Mouse (Mus musculus): ENCODE measurements around the gene Mpg. TPM values are rescaled to one million over a fixed set of nuclear protein-coding genes. Genes with fewer than 3 reads are reported as not detected.

Gene Mpg
- polyA plus RNA-seq, 1 experiment from 2014 or later: 42.2 TPM

DNA sequence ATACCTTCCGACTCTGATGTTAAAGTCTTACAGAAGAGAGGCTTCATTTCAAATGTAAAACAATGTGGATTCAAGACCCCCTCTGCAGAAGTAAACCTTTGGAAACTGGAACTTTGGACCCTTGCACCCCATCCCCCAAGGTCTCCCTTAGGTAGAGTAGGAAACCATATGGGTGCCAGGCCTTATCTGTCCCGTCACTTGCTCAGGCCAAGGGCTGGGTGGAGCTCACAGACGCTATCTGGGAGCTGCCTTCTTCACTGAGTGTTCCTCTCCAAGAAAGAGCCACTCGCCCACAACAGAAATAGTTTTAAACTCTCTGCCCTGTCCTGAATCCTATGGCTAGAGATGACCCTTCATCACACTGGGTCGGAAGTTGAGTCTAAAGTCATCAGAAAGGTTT lies 42.6 kb downstream of the Mpg start:
- DNase-seq: no peak
- Histone ChIP-seq H3K27me3 (ENCODE audit: insufficient read depth, low read length) (no peaks in the 10 kb centered on the region), H3K36me3 (ENCODE audit: insufficient read depth) (no peaks in the 10 kb centered on the region), H3K9me3 (ENCODE audit: low read depth, low read length) (no peaks in the 10 kb centered on the region), H3K4me2 (no peak overlapping the region), H3K4me3 (ENCODE audit: low read depth, low read length) (no peak overlapping the region), H3K4me1 (ENCODE audit: insufficient read depth) (no peaks in the 10 kb centered on the region), H3K27ac (ENCODE audit: low read depth) (no peak overlapping the region; the same call in 1 of the 2 replicates), H3K9ac (no peak overlapping the region)
- WGBS: 76% methylated on average over 5 of the region's 5 CpGs
- ATAC-seq (ENCODE audit: insufficient read depth): no peak
- TF ChIP-seq CTCF (IDR thresholded peaks at IDR 0.05; ENCODE audit: low read depth): no peak

- DNase-seq: no peak
- no peaks in the 10 kb centered on the region for H3K4me1 ChIP-seq (ENCODE audit: insufficient read depth)
- H3K9me3 ChIP-seq (ENCODE audit: low read depth, low read length): no peaks in the 10 kb centered on the region
- ATAC-seq (ENCODE audit: insufficient read depth): no peak
- H3K27ac ChIP-seq (ENCODE audit: low read depth): no peak overlapping the region
- H3K4me3 ChIP-seq (ENCODE audit: low read depth, low read length): no peak overlapping the region
- TF ChIP-seq CTCF (IDR thresholded peaks at IDR 0.05; ENCODE audit: low read depth): no peak
- no peaks in the 10 kb centered on the region for H3K36me3 ChIP-seq (ENCODE audit: insufficient read depth)
- no peak overlapping the region for H3K9ac ChIP-seq
- no peak overlapping the region for H3K4me2 ChIP-seq
- WGBS: 35% methylated on average over 4 of the region's 4 CpGs
- no peaks in the 10 kb centered on the region for H3K27me3 ChIP-seq (ENCODE audit: insufficient read depth, low read length)
These were observed 44.9 kb downstream of the Mpg start for GRCm38 (mm10) chr11:32271178-32271577.

DNA sequence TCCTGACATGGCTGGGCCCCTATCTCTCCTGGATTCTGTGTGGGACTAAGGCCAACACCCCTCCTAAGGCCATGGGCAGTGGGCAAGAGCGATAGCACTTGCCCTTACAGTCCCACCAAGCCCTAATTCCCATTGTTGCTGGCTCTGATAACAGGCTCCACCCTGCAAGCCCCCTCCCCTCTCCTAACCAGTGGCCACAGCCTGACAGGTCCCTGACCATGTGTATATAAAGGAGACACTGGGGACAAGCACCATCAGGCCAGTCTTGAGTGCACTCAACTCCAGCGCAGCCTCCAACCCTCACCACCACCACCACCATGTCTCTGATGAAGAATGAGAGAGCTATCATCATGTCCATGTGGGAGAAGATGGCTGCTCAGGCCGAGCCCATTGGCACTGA lies 50.0 kb downstream of the Mpg start, which contains the start of gene Hba-x:
Gene Hba-x (plus strand): TSS at position 54 of the 400 bp plus-strand sequence.
- no peak for ATAC-seq (ENCODE audit: insufficient read depth)
- no peak within 1 kb of the TSS for H3K4me3 ChIP-seq (ENCODE audit: low read depth, low read length)
- H3K36me3 ChIP-seq (ENCODE audit: insufficient read depth): no peaks in the 10 kb centered on the region
- no peak within 1 kb of the TSS for H3K4me2 ChIP-seq
- 0 out of 2 replicates have a peak, but pooled peaks cover 11% of the 10 kb centered on the region for H3K27me3 ChIP-seq (ENCODE audit: insufficient read depth, low read length)
- DNase-seq: no peak
- no peak within 1 kb of the TSS for H3K9ac ChIP-seq
- no peaks in the 10 kb centered on the region for H3K4me1 ChIP-seq (ENCODE audit: insufficient read depth)
- TF ChIP-seq CTCF (IDR thresholded peaks at IDR 0.05; ENCODE audit: low read depth): no peak
- no peaks in the 10 kb centered on the region for H3K9me3 ChIP-seq (ENCODE audit: low read depth, low read length)
- WGBS: 73% methylated on average over 3 of the region's 3 CpGs
- H3K27ac ChIP-seq (ENCODE audit: low read depth): no peak within 1 kb of the TSS

- no peaks in the 10 kb centered on the region for H3K36me3 ChIP-seq (ENCODE audit: insufficient read depth)
- no peak overlapping the region for H3K4me2 ChIP-seq
- no peak for DNase-seq
- H3K27ac ChIP-seq (ENCODE audit: low read depth): no peak overlapping the region
- H3K4me3 ChIP-seq (ENCODE audit: low read depth, low read length): no peak overlapping the region
- 0 out of 2 replicates have a peak, but pooled peaks cover 11% of the 10 kb centered on the region for H3K27me3 ChIP-seq (ENCODE audit: insufficient read depth, low read length)
- no peaks in the 10 kb centered on the region for H3K4me1 ChIP-seq (ENCODE audit: insufficient read depth)
- H3K9me3 ChIP-seq (ENCODE audit: low read depth, low read length): no peaks in the 10 kb centered on the region
- no peak for ATAC-seq (ENCODE audit: insufficient read depth)
- 55% methylated on average over 21 of the region's 21 CpGs for WGBS
- H3K9ac ChIP-seq: no peak overlapping the region
- TF ChIP-seq CTCF (IDR thresholded peaks at IDR 0.05; ENCODE audit: low read depth): no peak
These were observed 51.6 kb downstream of the Mpg start for GRCm38 (mm10) chr11:32277736-32278457.

GRCm38 (mm10) chr11:32278458-32278957 lies 52.2 kb downstream of the Mpg start:
- TF ChIP-seq CTCF (IDR thresholded peaks at IDR 0.05; ENCODE audit: low read depth): no peak
- Histone ChIP-seq H3K27ac (ENCODE audit: low read depth) (no peak overlapping the region), H3K4me1 (ENCODE audit: insufficient read depth) (no peaks in the 10 kb centered on the region), H3K36me3 (ENCODE audit: insufficient read depth) (no peaks in the 10 kb centered on the region), H3K27me3 (ENCODE audit: insufficient read depth, low read length) (0 out of 2 replicates have a peak, but pooled peaks cover 11% of the 10 kb centered on the region), H3K9me3 (ENCODE audit: low read depth, low read length) (no peaks in the 10 kb centered on the region), H3K9ac (no peak overlapping the region), H3K4me3 (ENCODE audit: low read depth, low read length) (no peak overlapping the region), H3K4me2 (no peak overlapping the region)
- DNase-seq (no peak), ATAC-seq (ENCODE audit: insufficient read depth) (no peak)
- WGBS: 73% methylated on average over 12 of the region's 12 CpGs

- TF ChIP-seq CTCF (IDR thresholded peaks at IDR 0.05; ENCODE audit: low read depth): no peak
- H3K4me1 ChIP-seq (ENCODE audit: insufficient read depth): no peaks in the 10 kb centered on the region
- 0 out of 2 replicates have a peak, but pooled peaks cover 11% of the 10 kb centered on the region for H3K27me3 ChIP-seq (ENCODE audit: insufficient read depth, low read length)
- 61% methylated on average over 2 of the region's 2 CpGs for WGBS
- DNase-seq: no peak
- H3K27ac ChIP-seq (ENCODE audit: low read depth): no peak overlapping the region
- no peak overlapping the region for H3K4me3 ChIP-seq (ENCODE audit: low read depth, low read length)
- H3K36me3 ChIP-seq (ENCODE audit: insufficient read depth): no peaks in the 10 kb centered on the region
- ATAC-seq (ENCODE audit: insufficient read depth): no peak
- H3K4me2 ChIP-seq: no peak overlapping the region
- H3K9me3 ChIP-seq (ENCODE audit: low read depth, low read length): no peaks in the 10 kb centered on the region
- H3K9ac ChIP-seq: no peak overlapping the region
These were observed 54.3 kb downstream of the Mpg start for GRCm38 (mm10) chr11:32280646-32281045.

GRCm38 (mm10) chr11:32281416-32282144 lies 55.3 kb downstream of the Mpg start:
- WGBS: 55% methylated on average over 1 of the region's 1 CpGs
- H3K27me3 ChIP-seq (ENCODE audit: insufficient read depth, low read length): 0 out of 2 replicates have a peak, but pooled peaks cover 11% of the 10 kb centered on the region
- TF ChIP-seq CTCF (IDR thresholded peaks at IDR 0.05; ENCODE audit: low read depth): no peak
- H3K36me3 ChIP-seq (ENCODE audit: insufficient read depth): no peaks in the 10 kb centered on the region
- H3K27ac ChIP-seq (ENCODE audit: low read depth): no peak overlapping the region
- H3K9me3 ChIP-seq (ENCODE audit: low read depth, low read length): no peaks in the 10 kb centered on the region
- DNase-seq (no peak), ATAC-seq (ENCODE audit: insufficient read depth) (no peak)
- no peak overlapping the region for H3K4me3 ChIP-seq (ENCODE audit: low read depth, low read length)
- no peak overlapping the region for H3K9ac ChIP-seq
- H3K4me2 ChIP-seq: no peak overlapping the region
- no peaks in the 10 kb centered on the region for H3K4me1 ChIP-seq (ENCODE audit: insufficient read depth)

Other genes starting within 250 kb of the Mpg start
- gene Nsg2, start 226.0 kb upstream of the Mpg start, polyA plus RNA-seq (2014; fragmentation: Nextera tagmentation; extraction: Ambion mirVana): 0.25 and 0.55 TPM in 2 replicates
- 0.04 TPM in 1 of 2 replicates, not detected in the other for gene Il9r, start 26.2 kb upstream of the Mpg start, polyA plus RNA-seq (2014; fragmentation: Nextera tagmentation; extraction: Ambion mirVana)
- gene Snrnp25, start 21.1 kb upstream of the Mpg start, polyA plus RNA-seq (2014; fragmentation: Nextera tagmentation; extraction: Ambion mirVana): 62.8 and 71.4 TPM in 2 replicates
- gene Rhbdf1, start 4.2 kb upstream of the Mpg start, polyA plus RNA-seq (2014; fragmentation: Nextera tagmentation; extraction: Ambion mirVana): 52.8 and 63.9 TPM in 2 replicates
- gene Nprl3, start 41.2 kb downstream of the Mpg start, polyA plus RNA-seq (2014; fragmentation: Nextera tagmentation; extraction: Ambion mirVana): 44.0 and 46.3 TPM in 2 replicates
- 211 and 266 TPM in 2 replicates for gene Hba-x, start 49.9 kb downstream of the Mpg start, polyA plus RNA-seq (2014; fragmentation: Nextera tagmentation; extraction: Ambion mirVana)
- gene Hba-a1, start 57.0 kb downstream of the Mpg start, polyA plus RNA-seq (2014; fragmentation: Nextera tagmentation; extraction: Ambion mirVana): 4,575 and 4,689 TPM in 2 replicates
- 1.8 and 2.1 TPM in 2 replicates for gene Hbq1b, start 60.5 kb downstream of the Mpg start, polyA plus RNA-seq (2014; fragmentation: Nextera tagmentation; extraction: Ambion mirVana)
- 11,972 and 11,979 TPM in 2 replicates for gene Hba-a2, start 70.0 kb downstream of the Mpg start, polyA plus RNA-seq (2014; fragmentation: Nextera tagmentation; extraction: Ambion mirVana)
- gene Hbq1a, start 73.6 kb downstream of the Mpg start, polyA plus RNA-seq (2014; fragmentation: Nextera tagmentation; extraction: Ambion mirVana): 0.45 and 0.83 TPM in 2 replicates
- 31.2 and 31.7 TPM in 2 replicates for gene Sh3pxd2b, start 121.3 kb downstream of the Mpg start, polyA plus RNA-seq (2014; fragmentation: Nextera tagmentation; extraction: Ambion mirVana)
- 57.3 and 65.4 TPM in 2 replicates for gene Ubtd2, start 228.9 kb downstream of the Mpg start, polyA plus RNA-seq (2014; fragmentation: Nextera tagmentation; extraction: Ambion mirVana)